Mouse (Mus musculus): ENCODE results near the gene Fitm1. TPM values are rescaled to one million over a fixed set of nuclear protein-coding genes. Genes with fewer than 3 reads are reported as not detected.
A peak's percentile ranks its signal among the peaks of the same experiment; 100 is the strongest.

The Fitm1 gene
- polyA plus RNA-seq, 1 experiment from 2014 or later: not detected

DNA sequence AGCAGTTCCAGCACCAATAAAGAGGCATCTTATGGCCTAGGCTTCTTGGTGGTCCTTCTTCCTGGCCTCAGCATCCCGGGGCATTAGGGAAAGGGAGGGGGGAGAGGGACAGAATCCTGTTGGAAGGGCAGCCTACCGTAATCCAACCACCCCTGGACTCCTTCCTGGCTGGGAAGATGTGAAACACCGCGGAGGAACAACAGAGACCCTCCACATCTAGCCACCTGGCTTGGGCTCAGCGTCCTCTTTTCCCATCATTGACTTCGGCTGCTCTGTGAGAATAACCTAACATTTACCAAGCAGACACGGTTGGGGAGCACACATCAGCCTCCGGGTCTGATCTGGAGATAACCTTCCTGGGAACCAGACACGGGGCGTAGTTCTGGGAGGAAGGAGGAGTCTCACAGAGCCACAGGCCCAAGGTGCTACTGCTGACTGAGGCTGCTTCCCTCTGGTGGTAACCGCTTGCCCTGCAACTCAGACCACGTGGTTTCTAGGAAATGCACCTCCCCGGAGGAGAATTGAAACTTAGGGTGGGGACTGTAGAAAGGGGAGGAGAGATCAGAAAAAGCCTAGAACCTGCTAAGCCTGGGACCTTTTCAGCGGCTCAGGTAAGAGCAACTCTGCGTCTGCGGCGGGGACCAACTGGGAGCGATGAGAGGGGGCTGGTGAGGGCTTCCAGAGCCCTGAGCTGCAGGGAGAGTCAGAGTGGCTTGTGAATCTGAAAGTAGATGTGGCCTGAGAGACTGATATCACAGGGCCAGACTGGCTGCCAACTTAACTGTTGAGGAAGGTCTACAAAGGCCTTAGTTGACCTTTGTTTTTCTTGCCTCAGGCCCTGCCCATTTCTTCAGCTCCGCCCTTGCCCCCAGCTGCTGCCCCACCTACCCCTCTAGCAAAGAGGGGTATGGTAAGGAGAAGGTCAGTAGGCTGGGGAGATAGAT, 28.5 kb downstream of the Fitm1 start:
- in situ Hi-C loops (cut with MboI; ENCODE audit: low pct_unique_long_range_greater_than_20kb): no loop called here

GRCm38 (mm10) chr14:55604823-55605222, 29.4 kb downstream of the Fitm1 start:
- in situ Hi-C loops (cut with MboI; ENCODE audit: low pct_unique_long_range_greater_than_20kb): no loop called here
- ATAC-seq (no peak), DNase-seq (ENCODE audit: low read depth, low spot score) (no peak)
- TF ChIP-seq CTCF (IDR thresholded peaks at IDR 0.05): no peak
- POLR2A ChIA-PET: interaction anchor here (0.6 to 1.0 kb wide), 2 partner anchors 13 to 29 kb away, joined by 3 read pairs; partner anchors contain the start of gene Rnf31
- CTCF ChIA-PET: no interaction called here
- no peaks in the 10 kb centered on the region for H3K27me3 ChIP-seq

More for the DNA sequence above, 28.5 kb downstream of the Fitm1 start:
- DNase-seq (ENCODE audit: low read depth, low spot score) (peak; percentile 80), ATAC-seq (peak; percentile 95)
- H3K27me3 ChIP-seq: no peaks in the 10 kb centered on the region
- POLR2A ChIA-PET: interaction anchor here (0.6 to 1.0 kb wide), 2 partner anchors 12 to 30 kb away, joined by 3 read pairs; partner anchors contain the start of gene Rnf31
- no peak for TF ChIP-seq CTCF (IDR thresholded peaks at IDR 0.05)
- CTCF ChIA-PET: interaction anchor here (0.9 kb wide), 1 partner anchor 9 kb away, joined by 3 read pairs; no protein-coding TSS in a partner anchor

DNA sequence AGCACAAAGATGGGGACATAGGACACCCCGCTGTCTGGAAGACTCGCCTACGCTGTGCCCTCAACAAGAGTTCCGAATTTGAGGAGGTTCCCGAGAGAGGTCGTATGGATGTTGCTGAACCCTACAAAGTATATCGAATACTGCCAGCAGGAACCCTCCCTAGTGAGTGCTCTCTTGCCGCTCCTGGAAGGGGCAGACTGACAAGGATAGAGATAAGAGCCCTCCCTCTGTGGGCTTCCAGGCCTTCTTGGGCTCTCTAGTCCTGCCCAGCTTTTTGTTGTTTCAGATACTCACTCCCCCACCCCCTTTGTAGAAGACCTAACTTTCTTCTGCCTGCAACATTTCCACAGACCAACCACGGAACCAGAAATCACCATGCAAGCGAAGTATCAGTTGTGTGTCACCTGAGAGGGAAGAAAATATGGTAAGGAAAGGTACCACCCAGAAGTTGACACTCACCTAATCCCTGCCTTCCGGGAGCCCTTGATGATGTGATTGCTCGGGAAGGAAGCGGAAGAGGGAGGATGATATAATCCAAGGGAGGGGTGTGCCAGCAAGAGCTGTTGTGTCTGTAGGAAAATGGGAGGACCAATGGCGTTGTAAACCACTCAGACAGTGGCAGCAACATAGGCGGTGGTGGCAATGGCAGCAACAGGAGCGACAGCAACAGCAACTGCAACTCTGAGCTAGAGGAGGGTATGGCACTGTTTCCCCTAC, 30.5 kb downstream of the Fitm1 start:
- CTCF ChIA-PET: no interaction called here

GRCm38 (mm10) chr14:55608339-55608738, 32.9 kb downstream of the Fitm1 start:
- no peak for DNase-seq (ENCODE audit: low read depth, low spot score)
- ATAC-seq: no peak
- ChIA-PET CTCF (no interaction called here), POLR2A (interaction anchor here (1.2 kb wide), 1 partner anchor 45 kb away, joined by 3 read pairs; no protein-coding TSS in a partner anchor)
- H3K27me3 ChIP-seq: no peaks in the 10 kb centered on the region
- TF ChIP-seq CTCF (IDR thresholded peaks at IDR 0.05): no peak
- in situ Hi-C loops (cut with MboI; ENCODE audit: low pct_unique_long_range_greater_than_20kb): no loop called here

More for the DNA sequence above, 30.5 kb downstream of the Fitm1 start:
- no peak for TF ChIP-seq CTCF (IDR thresholded peaks at IDR 0.05)
- POLR2A ChIA-PET: interaction anchor here (0.7 kb wide), 1 partner anchor 40 kb away, joined by 3 read pairs; no protein-coding TSS in a partner anchor
- no peak for ATAC-seq
- no peaks in the 10 kb centered on the region for H3K27me3 ChIP-seq
- in situ Hi-C loops (cut with MboI; ENCODE audit: low pct_unique_long_range_greater_than_20kb): no loop called here
- DNase-seq (ENCODE audit: low read depth, low spot score): no peak

GRCm38 (mm10) chr14:55613346-55613745, 37.9 kb downstream of the Fitm1 start:
- ATAC-seq: peak; percentile 85
- in situ Hi-C loops (cut with MboI; ENCODE audit: low pct_unique_long_range_greater_than_20kb): loop anchor here (10.0 kb wide), 1 partner anchor 119 kb away; the partner anchor contains the start of gene Carmil3

DNA sequence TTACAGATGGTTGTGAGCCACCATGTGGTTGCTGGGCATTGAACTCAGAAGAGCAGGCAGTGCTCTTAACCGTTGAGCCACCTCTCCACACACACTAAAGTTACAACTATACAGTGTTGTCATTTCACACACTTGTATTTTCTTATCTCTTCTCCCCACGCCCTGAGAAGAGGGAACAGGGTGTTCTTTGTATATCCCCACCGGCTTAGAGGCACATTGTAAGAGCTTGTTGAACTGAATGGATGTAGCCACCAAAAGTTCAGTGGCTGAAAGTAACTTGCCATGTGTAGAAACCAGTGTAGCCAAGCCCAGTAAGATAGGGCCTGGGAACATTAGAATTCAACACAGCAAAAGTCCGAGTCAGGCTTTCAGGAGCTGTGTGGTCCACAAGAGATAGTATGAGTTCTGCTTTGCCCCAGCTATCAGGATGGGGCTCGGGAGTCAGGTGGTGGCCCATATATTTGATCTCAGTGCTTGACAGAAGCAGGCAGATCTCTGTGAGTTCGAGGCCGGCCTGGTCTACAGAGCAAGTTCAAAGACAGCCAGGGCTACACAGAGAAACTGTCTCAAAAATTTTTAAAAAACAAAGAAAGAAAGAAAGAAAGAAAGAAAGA, 39.3 kb downstream of the Fitm1 start:
- no peaks in the 10 kb centered on the region for H3K27me3 ChIP-seq
- TF ChIP-seq CTCF (IDR thresholded peaks at IDR 0.05): no peak

More at GRCm38 (mm10) chr14:55613346-55613745, 37.9 kb downstream of the Fitm1 start:
- no peaks in the 10 kb centered on the region for H3K27me3 ChIP-seq
- TF ChIP-seq CTCF (IDR thresholded peaks at IDR 0.05): no peak
- ChIA-PET CTCF (interaction anchor here (0.9 kb wide), 1 partner anchor 16 kb away, joined by 3 read pairs; no protein-coding TSS in a partner anchor), POLR2A (no interaction called here)
- DNase-seq (ENCODE audit: low read depth, low spot score): peak; percentile 62

DNA sequence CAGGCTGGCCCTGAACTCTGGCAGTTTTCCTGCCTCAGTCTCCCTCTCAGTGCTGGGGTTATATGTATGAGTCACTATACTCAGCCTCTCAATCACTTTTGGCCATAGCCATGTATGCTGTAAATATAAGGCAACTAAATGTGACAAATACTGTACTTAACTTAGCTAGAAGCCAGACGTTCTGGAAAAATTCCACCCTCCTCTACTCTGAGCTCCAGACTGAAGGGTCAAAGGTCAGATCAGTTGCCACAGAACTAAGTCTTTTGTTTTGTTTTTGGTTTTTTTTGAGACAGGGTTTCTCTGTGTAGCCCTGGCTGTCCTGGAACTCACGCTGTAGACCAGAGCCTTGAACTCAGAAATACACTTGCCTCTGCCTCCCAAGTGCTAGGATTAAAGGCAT, 40.5 kb downstream of the Fitm1 start:
- no peak for TF ChIP-seq CTCF (IDR thresholded peaks at IDR 0.05)
- in situ Hi-C loops (cut with MboI; ENCODE audit: low pct_unique_long_range_greater_than_20kb): loop anchor here (10.0 kb wide), 1 partner anchor 121 kb away; the partner anchor contains the start of gene Carmil3
- ATAC-seq (no peak), DNase-seq (ENCODE audit: low read depth, low spot score) (no peak)
- ChIA-PET CTCF (no interaction called here), POLR2A (interaction anchor here (0.6 to 0.7 kb wide), 3 partner anchors 24 to 848 kb away, joined by 3 to 5 read pairs (median 3); no protein-coding TSS in a partner anchor)
- H3K27me3 ChIP-seq: no peaks in the 10 kb centered on the region

More for the DNA sequence above, 39.3 kb downstream of the Fitm1 start:
- ChIA-PET CTCF (no interaction called here), POLR2A (interaction anchor here (0.6 to 0.7 kb wide), 2 partner anchors 10 to 22 kb away, joined by 3 read pairs; no protein-coding TSS in a partner anchor)
- no peak for DNase-seq (ENCODE audit: low read depth, low spot score)
- ATAC-seq: no peak
- in situ Hi-C loops (cut with MboI; ENCODE audit: low pct_unique_long_range_greater_than_20kb): loop anchor here (10.0 kb wide), 1 partner anchor 120 kb away; the partner anchor contains the start of gene Carmil3

- ATAC-seq: no peak
- DNase-seq (ENCODE audit: low read depth, low spot score): no peak
- CTCF ChIA-PET: no interaction called here
- POLR2A ChIA-PET: no interaction called here
- in situ Hi-C loops (cut with MboI; ENCODE audit: low pct_unique_long_range_greater_than_20kb): loop anchor here (10.0 kb wide), 1 partner anchor 122 kb away; the partner anchor contains the start of gene Carmil3
- no peak for TF ChIP-seq CTCF (IDR thresholded peaks at IDR 0.05)
- no peaks in the 10 kb centered on the region for H3K27me3 ChIP-seq
Observed at GRCm38 (mm10) chr14:55616844-55617243, 41.4 kb downstream of the Fitm1 start.

GRCm38 (mm10) chr14:55617822-55618221, 42.4 kb downstream of the Fitm1 start, which contains the start of gene Rec8:
Gene Rec8, plus strand, starts transcription at chr14:55618037.
- CTCF ChIA-PET: no interaction called here
- H3K27me3 ChIP-seq: no peaks in the 10 kb centered on the region
- DNase-seq (ENCODE audit: low read depth, low spot score) (no peak), ATAC-seq (no peak)
- in situ Hi-C loops (cut with MboI; ENCODE audit: low pct_unique_long_range_greater_than_20kb): loop anchor here (10.0 kb wide), 1 partner anchor 123 kb away; the partner anchor contains the start of gene Carmil3
- no peak for TF ChIP-seq CTCF (IDR thresholded peaks at IDR 0.05)
- POLR2A ChIA-PET: no interaction called here

Data from Patski (cell line).